Mouse (Mus musculus): ENCODE measurements around the gene Bmper. TPM values are rescaled to one million over a fixed set of nuclear protein-coding genes. Genes with fewer than 3 reads are reported as not detected.

The Bmper gene
- polyA plus RNA-seq, 1 experiment from 2014 or later, result 10.8 TPM

- ATAC-seq (replicated peaks; ENCODE audit: insufficient number of reproducible peaks, low FRiP score, low TSS enrichment, low read depth), result no peak
- no peak overlapping the region for H3K27ac ChIP-seq (replicated peaks; ENCODE audit: low read depth, low read length)
- no peak overlapping the region for H3K9ac ChIP-seq (replicated peaks; ENCODE audit: low read length)
- no peaks in the 10 kb centered on the region for H3K9me3 ChIP-seq (replicated peaks; ENCODE audit: control insufficient read depth, low read length)
- no peaks in the 10 kb centered on the region for H3K27me3 ChIP-seq (ENCODE audit: control insufficient read depth, insufficient read depth, low read length)
- no peak overlapping the region for H3K4me3 ChIP-seq (ENCODE audit: low read depth, low read length)
- DNase-seq (ENCODE audit: low spot score), result no peak
- H3K4me2 ChIP-seq (ENCODE audit: low read depth, low read length), result no peak overlapping the region
- H3K4me1 ChIP-seq (ENCODE audit: control insufficient read depth, insufficient read depth, low read length), result no peaks in the 10 kb centered on the region
- no peaks in the 10 kb centered on the region for H3K36me3 ChIP-seq (replicated peaks; ENCODE audit: control insufficient read depth, insufficient read depth, low read depth, low read length)
Measured at GRCm38 (mm10) chr9:23344353-23344752, 121.5 kb downstream of the Bmper start.

DNA sequence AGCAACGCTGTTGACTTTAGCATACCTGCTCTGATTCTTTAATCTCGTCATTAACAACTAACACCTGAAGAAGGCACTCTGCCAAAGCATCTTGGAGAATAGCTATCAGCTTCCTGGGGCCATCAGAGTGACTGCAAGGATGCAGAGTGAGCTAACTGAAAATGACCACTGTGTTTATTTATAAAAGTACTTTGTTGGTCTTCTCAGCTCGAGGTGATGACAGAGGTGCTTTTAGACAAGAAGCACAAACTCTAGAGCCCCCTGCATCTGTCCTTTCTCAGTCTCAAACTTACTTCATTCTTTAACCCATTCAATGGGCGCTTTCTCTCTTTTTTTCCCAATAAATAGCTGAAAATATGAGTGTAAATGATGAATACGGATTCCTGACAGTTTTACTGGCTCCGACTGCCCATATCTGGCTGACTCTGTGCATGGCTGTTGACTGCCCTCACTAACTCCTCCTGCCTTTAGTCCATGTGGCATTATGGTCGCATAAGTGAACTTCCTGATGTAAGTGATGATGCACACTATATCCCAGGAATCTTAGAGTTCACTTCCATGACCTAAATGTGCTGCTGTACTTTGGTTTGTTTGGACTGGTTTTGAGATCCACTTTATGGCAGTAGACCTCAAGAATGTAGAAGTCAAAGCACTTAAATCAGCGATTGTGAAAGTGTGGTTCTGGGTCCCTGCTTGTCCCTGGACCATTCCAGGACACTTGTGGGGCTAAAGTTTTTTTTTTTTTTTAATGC lies 122.4 kb downstream of the Bmper start:
- no peak overlapping the region for H3K9ac ChIP-seq (replicated peaks; ENCODE audit: low read length)
- no peaks in the 10 kb centered on the region for H3K27me3 ChIP-seq (ENCODE audit: control insufficient read depth, insufficient read depth, low read length)
- ATAC-seq (replicated peaks; ENCODE audit: insufficient number of reproducible peaks, low FRiP score, low TSS enrichment, low read depth), result no peak
- H3K9me3 ChIP-seq (replicated peaks; ENCODE audit: control insufficient read depth, low read length), result no peaks in the 10 kb centered on the region
- DNase-seq (ENCODE audit: low spot score), result no peak
- H3K4me3 ChIP-seq (ENCODE audit: low read depth, low read length), result no peak overlapping the region
- H3K4me1 ChIP-seq (ENCODE audit: control insufficient read depth, insufficient read depth, low read length), result no peaks in the 10 kb centered on the region
- H3K27ac ChIP-seq (replicated peaks; ENCODE audit: low read depth, low read length), result no peak overlapping the region
- no peaks in the 10 kb centered on the region for H3K36me3 ChIP-seq (replicated peaks; ENCODE audit: control insufficient read depth, insufficient read depth, low read depth, low read length)
- WGBS, result 69% methylated on average over 8 of the region's 8 CpGs
- no peak overlapping the region for H3K4me2 ChIP-seq (ENCODE audit: low read depth, low read length)

GRCm38 (mm10) chr9:23349603-23350002 lies 126.7 kb downstream of the Bmper start:
- WGBS, result 78% methylated on average over 5 of the region's 5 CpGs
- Histone ChIP-seq H3K4me1 (ENCODE audit: control insufficient read depth, insufficient read depth, low read length) (no peaks in the 10 kb centered on the region), H3K27ac (replicated peaks; ENCODE audit: low read depth, low read length) (no peak overlapping the region), H3K4me3 (ENCODE audit: low read depth, low read length) (no peak overlapping the region), H3K27me3 (ENCODE audit: control insufficient read depth, insufficient read depth, low read length) (no peaks in the 10 kb centered on the region), H3K9me3 (replicated peaks; ENCODE audit: control insufficient read depth, low read length) (no peaks in the 10 kb centered on the region), H3K36me3 (replicated peaks; ENCODE audit: control insufficient read depth, insufficient read depth, low read depth, low read length) (no peaks in the 10 kb centered on the region), H3K9ac (replicated peaks; ENCODE audit: low read length) (no peak overlapping the region), H3K4me2 (ENCODE audit: low read depth, low read length) (no peak overlapping the region)
- no peak for DNase-seq (ENCODE audit: low spot score)
- ATAC-seq (replicated peaks; ENCODE audit: insufficient number of reproducible peaks, low FRiP score, low TSS enrichment, low read depth), result no peak

DNA sequence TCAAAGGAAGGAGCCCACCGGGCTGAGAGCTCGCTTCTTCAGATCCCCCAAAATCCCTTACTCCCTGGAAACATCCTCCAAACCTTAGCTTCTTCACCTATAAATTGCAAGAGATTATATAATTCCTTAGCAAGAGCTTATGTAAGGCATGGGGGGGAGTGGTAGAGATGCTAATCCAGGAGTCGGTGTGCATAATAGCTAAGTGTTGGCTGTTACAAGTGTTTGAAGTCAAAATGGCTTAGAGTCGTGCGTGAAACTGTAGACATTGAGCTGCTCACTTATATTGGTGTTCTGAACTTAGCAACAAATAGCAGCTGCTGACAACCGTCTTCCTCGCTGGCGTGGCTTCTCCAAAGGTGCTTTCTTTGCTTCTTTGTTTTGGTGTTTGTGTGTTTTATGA lies 128.5 kb downstream of the Bmper start:
- 93% methylated on average over 8 of the region's 8 CpGs for WGBS
- H3K27ac ChIP-seq (replicated peaks; ENCODE audit: low read depth, low read length), result no peak overlapping the region
- DNase-seq (ENCODE audit: low spot score) (no peak), ATAC-seq (replicated peaks; ENCODE audit: insufficient number of reproducible peaks, low FRiP score, low TSS enrichment, low read depth) (no peak)
- H3K9me3 ChIP-seq (replicated peaks; ENCODE audit: control insufficient read depth, low read length), result no peaks in the 10 kb centered on the region
- H3K36me3 ChIP-seq (replicated peaks; ENCODE audit: control insufficient read depth, insufficient read depth, low read depth, low read length), result no peaks in the 10 kb centered on the region
- no peak overlapping the region for H3K4me3 ChIP-seq (ENCODE audit: low read depth, low read length)
- no peak overlapping the region for H3K9ac ChIP-seq (replicated peaks; ENCODE audit: low read length)
- H3K4me2 ChIP-seq (ENCODE audit: low read depth, low read length), result no peak overlapping the region
- H3K27me3 ChIP-seq (ENCODE audit: control insufficient read depth, insufficient read depth, low read length), result no peaks in the 10 kb centered on the region
- H3K4me1 ChIP-seq (ENCODE audit: control insufficient read depth, insufficient read depth, low read length), result no peaks in the 10 kb centered on the region

GRCm38 (mm10) chr9:23352396-23352795 lies 129.5 kb downstream of the Bmper start:
- Histone ChIP-seq H3K4me3 (ENCODE audit: low read depth, low read length) (no peak overlapping the region), H3K4me1 (ENCODE audit: control insufficient read depth, insufficient read depth, low read length) (no peaks in the 10 kb centered on the region), H3K27me3 (ENCODE audit: control insufficient read depth, insufficient read depth, low read length) (no peaks in the 10 kb centered on the region), H3K9me3 (replicated peaks; ENCODE audit: control insufficient read depth, low read length) (no peaks in the 10 kb centered on the region), H3K36me3 (replicated peaks; ENCODE audit: control insufficient read depth, insufficient read depth, low read depth, low read length) (no peaks in the 10 kb centered on the region), H3K27ac (replicated peaks; ENCODE audit: low read depth, low read length) (no peak overlapping the region), H3K4me2 (ENCODE audit: low read depth, low read length) (no peak overlapping the region), H3K9ac (replicated peaks; ENCODE audit: low read length) (no peak overlapping the region)
- ATAC-seq (replicated peaks; ENCODE audit: insufficient number of reproducible peaks, low FRiP score, low TSS enrichment, low read depth) (no peak), DNase-seq (ENCODE audit: low spot score) (no peak)
- 93% methylated on average over 2 of the region's 2 CpGs for WGBS

GRCm38 (mm10) chr9:23354201-23354820 lies 131.4 kb downstream of the Bmper start:
- H3K4me2 ChIP-seq (ENCODE audit: low read depth, low read length), result no peak overlapping the region
- ATAC-seq (replicated peaks; ENCODE audit: insufficient number of reproducible peaks, low FRiP score, low TSS enrichment, low read depth) (no peak), DNase-seq (ENCODE audit: low spot score) (no peak)
- no peak overlapping the region for H3K9ac ChIP-seq (replicated peaks; ENCODE audit: low read length)
- no peaks in the 10 kb centered on the region for H3K27me3 ChIP-seq (ENCODE audit: control insufficient read depth, insufficient read depth, low read length)
- no peaks in the 10 kb centered on the region for H3K9me3 ChIP-seq (replicated peaks; ENCODE audit: control insufficient read depth, low read length)
- no peaks in the 10 kb centered on the region for H3K4me1 ChIP-seq (ENCODE audit: control insufficient read depth, insufficient read depth, low read length)
- H3K36me3 ChIP-seq (replicated peaks; ENCODE audit: control insufficient read depth, insufficient read depth, low read depth, low read length), result no peaks in the 10 kb centered on the region
- no peak overlapping the region for H3K4me3 ChIP-seq (ENCODE audit: low read depth, low read length)
- no peak overlapping the region for H3K27ac ChIP-seq (replicated peaks; ENCODE audit: low read depth, low read length)
- 57% methylated on average over 5 of the region's 5 CpGs for WGBS

DNA sequence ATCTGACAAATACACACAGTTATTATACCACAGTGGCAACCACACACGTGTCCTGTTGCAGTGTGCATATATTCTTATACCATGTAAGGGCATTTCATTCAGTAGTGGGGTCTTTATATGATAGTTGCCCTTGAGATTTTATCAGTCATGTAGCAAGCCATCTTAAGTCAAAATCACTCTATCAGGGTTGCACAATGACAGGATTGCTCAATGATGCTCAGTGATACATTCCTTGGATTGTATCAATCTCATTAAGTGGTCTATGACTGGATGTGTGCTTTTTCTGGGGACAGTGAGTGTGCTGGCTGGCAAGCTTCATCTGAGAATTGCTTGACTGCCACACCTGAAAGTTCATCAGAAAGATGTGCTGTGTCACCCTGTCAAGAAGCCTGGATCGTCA lies 135.2 kb downstream of the Bmper start:
- Histone ChIP-seq H3K4me1 (ENCODE audit: control insufficient read depth, insufficient read depth, low read length) (no peaks in the 10 kb centered on the region), H3K27ac (replicated peaks; ENCODE audit: low read depth, low read length) (no peak overlapping the region), H3K27me3 (ENCODE audit: control insufficient read depth, insufficient read depth, low read length) (no peaks in the 10 kb centered on the region), H3K9me3 (replicated peaks; ENCODE audit: control insufficient read depth, low read length) (no peaks in the 10 kb centered on the region), H3K4me2 (ENCODE audit: low read depth, low read length) (no peak overlapping the region), H3K9ac (replicated peaks; ENCODE audit: low read length) (no peak overlapping the region), H3K4me3 (ENCODE audit: low read depth, low read length) (no peak overlapping the region), H3K36me3 (replicated peaks; ENCODE audit: control insufficient read depth, insufficient read depth, low read depth, low read length) (no peaks in the 10 kb centered on the region)
- DNase-seq (ENCODE audit: low spot score), result no peak
- WGBS, result 90% methylated on average over 2 of the region's 2 CpGs
- ATAC-seq (replicated peaks; ENCODE audit: insufficient number of reproducible peaks, low FRiP score, low TSS enrichment, low read depth), result no peak

- Histone ChIP-seq H3K36me3 (replicated peaks; ENCODE audit: control insufficient read depth, insufficient read depth, low read depth, low read length) (no peaks in the 10 kb centered on the region), H3K9ac (replicated peaks; ENCODE audit: low read length) (no peak overlapping the region), H3K4me1 (ENCODE audit: control insufficient read depth, insufficient read depth, low read length) (no peaks in the 10 kb centered on the region), H3K4me3 (ENCODE audit: low read depth, low read length) (no peak overlapping the region), H3K27me3 (ENCODE audit: control insufficient read depth, insufficient read depth, low read length) (no peaks in the 10 kb centered on the region), H3K27ac (replicated peaks; ENCODE audit: low read depth, low read length) (peak overlapping the region; percentile 62), H3K9me3 (replicated peaks; ENCODE audit: control insufficient read depth, low read length) (no peaks in the 10 kb centered on the region), H3K4me2 (ENCODE audit: low read depth, low read length) (no peak overlapping the region)
- peak; percentile 54 for DNase-seq (ENCODE audit: low spot score)
- 34% methylated on average over 2 of the region's 2 CpGs for WGBS
- 0 out of 2 replicates have a peak, but pooled peaks have one; percentile 34 for ATAC-seq (replicated peaks; ENCODE audit: insufficient number of reproducible peaks, low FRiP score, low TSS enrichment, low read depth)
Measured at GRCm38 (mm10) chr9:23363139-23363538, 140.3 kb downstream of the Bmper start.
